Mouse (Mus musculus): ENCODE results near the gene Gm1123.

Gene Gm1123

DNA sequence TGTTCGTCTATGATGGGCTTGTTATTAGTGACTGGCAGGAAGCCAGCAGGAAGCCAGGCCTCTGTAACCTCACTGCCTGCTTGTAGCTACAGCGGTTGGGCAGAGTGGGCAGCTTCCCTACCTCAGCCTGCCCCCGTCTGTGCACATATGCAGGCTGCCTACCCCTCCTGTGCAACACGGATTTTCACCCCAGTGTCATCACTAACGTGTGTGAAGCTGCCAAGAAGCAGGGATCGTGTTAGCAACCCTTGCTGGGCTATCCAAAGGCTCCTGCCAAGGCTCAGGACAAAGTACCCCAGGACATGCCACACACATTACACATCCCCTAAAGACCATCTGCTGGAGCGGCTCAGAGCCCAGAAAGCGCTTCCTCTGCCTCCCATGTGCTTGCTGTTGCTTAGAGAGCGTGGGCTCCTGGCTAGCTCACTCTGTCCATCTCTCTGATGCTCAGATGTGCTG is 35.6 kb downstream of the Gm1123 start:
- DNase-seq, result no peak

DNA sequence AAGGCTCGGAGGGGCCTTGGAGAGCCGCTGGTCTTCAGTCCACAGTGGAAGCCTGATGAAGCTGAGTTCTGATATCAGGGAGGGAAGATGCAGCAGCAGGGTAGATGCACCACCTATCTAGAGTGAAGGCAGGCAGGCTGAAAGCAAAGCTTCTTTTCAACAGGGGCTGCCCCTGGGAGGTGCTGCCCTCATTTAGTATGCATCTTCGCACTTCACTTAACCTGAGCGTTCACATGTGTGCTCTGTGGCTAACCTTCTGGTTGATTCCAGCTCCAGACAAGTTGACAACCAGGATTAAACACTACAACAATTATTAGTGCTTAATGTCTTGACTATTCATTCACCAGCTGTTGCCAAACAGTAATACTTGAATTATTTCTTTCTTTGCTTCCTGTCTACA is 41.4 kb downstream of the Gm1123 start:
- no peak for DNase-seq

- no peak for DNase-seq
These were observed 48.4 kb downstream of the Gm1123 start for GRCm38 (mm10) chr9:98987131-98987530.

GRCm38 (mm10) chr9:98986476-98987096 is 48.9 kb downstream of the Gm1123 start:
- no peak for DNase-seq

DNA sequence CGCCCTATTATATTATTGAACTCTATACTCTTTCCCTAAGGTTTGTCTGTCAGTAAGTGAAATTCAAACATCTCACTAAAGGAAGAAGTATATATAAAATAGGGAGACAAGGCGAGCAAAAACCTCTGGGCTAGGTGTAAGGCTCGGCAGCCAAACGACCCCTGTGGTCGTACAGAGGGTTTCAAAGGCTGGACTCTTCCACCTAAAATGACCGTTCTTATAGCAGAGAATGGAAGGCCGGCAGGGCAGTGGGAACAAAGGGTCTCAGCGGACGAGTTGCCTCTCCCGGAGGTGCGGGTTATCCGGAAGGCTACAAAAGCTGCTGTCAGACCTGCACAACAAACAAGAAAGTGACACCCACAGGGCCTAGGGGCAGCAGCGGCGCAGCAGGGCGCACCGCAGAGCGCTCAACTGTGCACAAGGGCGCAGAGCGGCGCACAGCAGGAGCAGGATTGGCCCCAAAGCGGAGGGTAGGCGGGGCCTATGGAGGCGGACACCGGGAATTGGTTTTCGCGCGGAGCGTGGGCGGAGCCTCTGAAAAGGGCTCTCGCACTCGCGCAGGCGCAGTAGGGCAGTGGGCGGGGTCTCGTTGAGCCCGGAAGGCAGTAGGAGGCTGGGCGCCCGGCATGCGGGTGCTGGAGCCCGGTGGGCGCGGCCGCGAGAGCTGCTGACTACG is 49.6 kb downstream of the Gm1123 start, which contains the start of gene Faim:
Gene Faim, plus strand, starts transcription at position 574 of the 676 bp plus-strand sequence.
- peak; percentile 100 for DNase-seq

DNA sequence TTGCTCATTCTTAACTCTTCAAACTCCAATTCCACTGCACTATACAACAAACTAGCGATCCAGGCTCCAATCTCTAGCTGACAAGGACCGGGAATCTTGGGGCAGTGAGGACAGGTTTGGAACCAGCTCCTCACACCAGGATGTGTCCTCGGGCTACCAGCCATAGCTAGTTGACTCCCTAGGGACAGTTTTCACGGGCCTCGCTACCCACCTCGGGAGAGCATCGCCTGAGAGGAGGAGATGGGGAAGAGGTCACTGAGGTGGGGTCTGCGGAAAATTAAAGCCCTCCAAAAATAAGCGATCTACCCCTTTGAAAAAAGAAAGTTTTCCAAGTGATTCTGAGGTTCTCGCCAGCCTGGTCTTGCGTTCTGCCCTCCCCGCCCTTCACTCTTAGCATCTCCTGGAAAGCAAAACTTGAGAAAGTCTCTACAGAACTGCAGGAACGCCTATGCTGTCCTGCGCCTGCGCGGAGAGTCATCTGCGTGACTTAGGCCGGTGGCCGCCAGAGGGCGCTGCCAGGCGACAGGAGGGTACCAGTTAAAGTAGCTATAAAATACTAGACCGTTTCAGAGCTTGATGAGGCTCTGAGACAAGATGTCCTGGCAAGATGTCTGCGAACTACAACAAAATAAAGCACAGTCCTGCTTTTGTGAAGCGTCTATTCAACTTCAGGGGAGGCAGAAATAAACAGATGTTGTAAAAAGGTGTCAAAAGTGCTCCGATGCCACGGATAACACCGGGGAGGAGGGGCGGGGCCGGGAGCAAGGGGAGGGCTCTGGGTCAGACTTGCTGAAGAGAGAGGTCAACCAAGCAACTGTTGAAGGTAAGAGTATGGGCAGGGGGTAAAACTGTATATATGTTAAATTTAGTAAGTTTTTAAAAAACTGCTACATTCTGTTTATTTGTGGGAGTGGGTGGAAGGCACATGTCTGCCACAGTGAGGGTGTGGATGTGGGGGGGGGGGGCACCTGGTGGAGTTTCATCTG is 55.8 kb downstream of the Gm1123 start:
- DNase-seq, result peak; percentile 92

DNA sequence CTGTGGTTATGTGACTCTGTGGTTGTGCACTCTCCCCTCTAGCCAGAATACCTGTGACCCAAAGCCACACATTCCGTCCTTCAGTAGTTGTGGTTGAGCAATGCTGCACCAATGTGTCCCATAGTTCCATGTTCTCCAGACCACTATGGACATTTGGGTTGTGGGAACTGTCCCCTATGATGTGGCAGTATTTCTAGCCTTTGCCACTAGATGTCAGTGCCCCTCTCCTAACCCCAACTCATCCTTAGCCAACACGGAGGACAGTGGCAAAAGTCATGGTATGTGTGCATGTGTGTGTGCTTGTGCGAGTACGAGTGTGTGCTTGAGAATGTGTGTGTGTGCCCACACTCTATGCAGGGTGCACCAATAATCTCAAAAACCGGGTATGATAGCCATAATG is 59.0 kb downstream of the Gm1123 start:
- DNase-seq, result no peak

DNA sequence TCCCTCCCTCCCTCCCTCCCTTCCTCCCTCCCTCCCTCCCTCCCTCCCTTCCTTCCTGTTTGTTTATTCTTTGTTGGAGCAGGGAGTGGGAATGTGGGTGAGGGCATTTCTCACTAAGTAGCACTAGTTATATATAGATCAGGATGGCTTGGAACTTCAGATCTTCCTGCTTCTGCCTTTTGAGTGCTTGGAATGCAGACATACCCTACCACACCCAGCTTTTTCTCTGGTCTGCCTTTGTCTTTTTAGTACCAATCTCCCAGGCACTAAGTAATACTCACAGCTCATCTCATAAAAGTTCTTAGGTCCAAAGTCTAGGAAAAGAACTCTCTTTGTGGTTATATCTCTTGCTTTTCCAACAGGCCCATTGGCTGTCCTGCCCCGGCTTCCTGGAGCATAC is 59.4 kb downstream of the Gm1123 start:
- no peak for DNase-seq

DNA sequence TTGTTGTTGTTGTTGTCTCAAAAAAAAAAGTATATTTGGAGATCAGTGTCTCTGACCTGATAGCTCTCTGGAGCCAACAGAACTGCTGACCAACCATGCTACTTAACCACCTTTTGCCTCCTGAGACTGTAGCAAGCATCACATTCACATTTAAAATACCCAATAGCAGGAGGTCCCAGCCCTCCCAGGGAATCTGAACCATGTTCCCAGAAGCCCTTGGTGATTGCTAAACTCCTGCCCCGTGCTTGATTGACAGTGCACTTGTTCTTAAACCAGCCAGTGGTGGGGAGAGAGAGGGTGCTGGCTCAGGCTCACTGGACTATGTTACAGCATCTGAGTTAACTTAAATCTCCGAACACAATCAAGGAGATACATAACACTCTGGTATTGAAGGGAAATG is 60.6 kb downstream of the Gm1123 start:
- DNase-seq, result no peak

GRCm38 (mm10) chr9:98973561-98973960 is 62.0 kb downstream of the Gm1123 start:
- DNase-seq, result no peak

- DNase-seq, result no peak
These were observed 62.4 kb downstream of the Gm1123 start for GRCm38 (mm10) chr9:98973101-98973521.

GRCm38 (mm10) chr9:98965084-98965483 is 70.4 kb downstream of the Gm1123 start:
- peak; percentile 37 for DNase-seq

DNA sequence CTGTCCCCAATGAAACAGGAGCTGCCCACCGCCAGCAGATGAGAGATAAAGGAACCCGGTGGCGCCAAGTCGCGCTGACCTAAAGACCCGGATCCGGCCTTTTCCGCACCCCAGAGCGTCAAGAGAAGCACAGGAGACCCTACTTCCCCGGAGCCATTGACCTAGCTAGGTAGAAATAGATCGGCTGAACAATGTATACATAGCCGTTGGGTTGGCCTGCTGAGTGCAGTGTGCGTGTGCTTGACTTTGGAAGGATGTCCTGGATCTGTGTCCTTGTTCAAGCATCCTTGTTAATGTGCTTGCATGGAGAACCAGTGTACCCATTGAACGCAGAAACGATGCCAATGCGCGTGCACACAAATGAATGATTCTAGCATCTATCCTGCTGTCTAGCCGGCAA is 71.9 kb downstream of the Gm1123 start:
- no peak for DNase-seq

DNA sequence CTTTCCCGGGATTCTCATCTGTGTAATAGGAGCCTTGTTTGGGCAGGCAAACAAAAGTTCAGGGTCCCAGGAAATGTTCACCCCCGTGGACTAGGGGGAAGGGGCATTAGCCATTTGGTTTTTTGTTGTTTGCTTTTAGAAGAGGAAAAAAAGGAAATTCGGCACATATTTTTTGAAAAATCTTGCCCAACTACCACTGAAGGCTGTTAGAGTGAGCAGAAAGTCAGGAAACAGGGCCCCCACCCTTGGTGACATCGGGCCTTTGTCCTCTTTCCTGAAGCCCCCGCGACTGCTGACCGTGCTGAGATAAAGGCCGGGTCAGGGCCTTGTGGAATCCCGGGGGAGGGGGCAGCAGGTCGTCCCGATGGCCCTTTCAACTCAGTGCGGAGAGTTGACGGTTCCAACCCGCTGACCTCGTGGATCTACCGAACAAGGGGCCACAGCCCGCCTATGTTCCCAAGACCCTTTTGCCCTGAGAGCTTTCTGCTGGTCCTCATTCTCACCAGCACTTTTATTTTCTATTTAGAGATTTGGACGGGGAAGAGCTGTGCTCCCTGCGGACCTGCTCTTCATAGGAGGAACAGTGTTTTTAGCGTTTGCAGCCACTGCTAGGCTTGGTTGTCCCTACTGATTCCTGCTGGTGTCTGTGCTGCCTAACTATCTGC is 72.9 kb downstream of the Gm1123 start:
- no peak for DNase-seq

DNA sequence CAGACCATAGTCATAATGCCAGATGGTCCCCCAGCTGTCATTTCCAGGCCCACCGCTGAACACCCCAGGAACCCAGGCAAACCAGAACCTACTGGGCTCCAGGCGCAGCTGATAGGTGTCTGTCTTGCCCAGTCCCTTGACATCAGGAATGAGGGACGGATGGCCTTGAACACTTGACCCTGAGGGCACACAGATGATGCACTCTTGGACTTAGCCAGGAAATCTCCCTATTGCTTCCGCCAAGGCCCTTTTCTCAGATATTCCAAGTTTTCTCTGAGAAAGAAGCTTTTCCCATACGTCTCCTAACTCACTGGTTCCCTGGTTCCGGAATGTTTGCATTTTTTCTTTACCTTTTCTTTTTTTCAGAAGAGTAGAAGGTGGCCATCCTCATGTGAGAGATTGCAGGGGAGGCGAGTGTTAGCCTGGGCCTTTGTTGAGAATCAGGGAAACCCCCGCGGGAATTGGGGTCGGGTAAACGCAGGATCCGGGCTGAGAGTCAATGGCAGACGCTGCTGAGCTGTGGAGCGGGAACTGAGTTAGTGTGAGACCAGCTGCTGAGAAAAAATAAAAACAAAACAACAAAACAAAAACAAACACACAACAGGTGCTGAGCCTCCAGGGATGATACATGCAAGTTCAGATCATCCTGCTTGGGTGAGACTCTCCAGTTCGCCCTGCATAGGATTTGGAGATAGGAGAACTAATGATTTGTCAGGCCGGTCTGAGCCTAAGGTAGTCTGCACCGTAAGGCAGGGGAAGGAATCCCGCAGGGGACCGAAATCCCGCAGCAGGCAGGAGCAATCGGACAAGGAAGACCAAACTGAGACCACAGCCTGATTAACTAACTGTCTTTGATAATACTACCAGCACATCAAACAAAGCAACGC is 73.7 kb downstream of the Gm1123 start:
- no peak for DNase-seq

- no peak for DNase-seq
These were observed 75.2 kb downstream of the Gm1123 start for GRCm38 (mm10) chr9:98960348-98960747.

DNA sequence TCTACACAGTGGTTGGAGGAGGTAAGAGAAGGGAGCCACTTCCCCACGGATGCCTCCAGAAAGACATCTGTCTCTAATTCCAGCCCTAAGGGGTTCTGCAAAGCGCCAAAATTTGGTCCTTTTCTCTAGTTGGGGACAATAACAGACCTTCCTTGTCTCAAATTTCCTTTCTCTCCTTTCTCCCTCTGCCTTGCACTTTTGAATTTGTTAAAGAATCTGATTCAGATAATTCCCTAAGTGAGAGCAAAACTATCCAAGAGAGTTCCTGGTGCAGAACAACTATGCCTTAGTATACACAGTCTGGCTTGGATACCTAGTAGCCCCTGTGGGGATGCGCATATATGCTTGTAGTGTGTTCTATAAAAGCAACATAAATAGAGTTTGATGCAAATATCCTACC is 75.7 kb downstream of the Gm1123 start:
- no peak for DNase-seq

DNA sequence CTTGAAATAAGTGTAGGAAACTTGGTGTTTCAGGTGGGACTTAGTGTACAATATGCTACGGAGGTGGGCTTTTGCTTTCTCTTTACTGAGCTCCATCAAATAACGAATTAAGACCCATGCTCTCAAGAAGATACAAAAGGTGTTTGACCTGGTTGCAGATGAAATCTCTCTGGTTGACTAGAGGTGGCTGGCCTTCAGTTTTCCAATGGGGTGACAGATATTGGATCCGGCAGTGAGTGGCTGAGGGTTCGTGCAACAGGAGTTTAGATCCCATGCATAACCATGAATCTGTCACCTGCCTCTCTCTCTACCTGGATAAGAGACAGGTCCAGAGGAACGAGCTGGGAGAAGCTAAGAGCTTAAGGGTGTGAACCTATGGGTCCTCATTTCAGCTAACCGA is 76.9 kb downstream of the Gm1123 start:
- DNase-seq, result no peak

DNA sequence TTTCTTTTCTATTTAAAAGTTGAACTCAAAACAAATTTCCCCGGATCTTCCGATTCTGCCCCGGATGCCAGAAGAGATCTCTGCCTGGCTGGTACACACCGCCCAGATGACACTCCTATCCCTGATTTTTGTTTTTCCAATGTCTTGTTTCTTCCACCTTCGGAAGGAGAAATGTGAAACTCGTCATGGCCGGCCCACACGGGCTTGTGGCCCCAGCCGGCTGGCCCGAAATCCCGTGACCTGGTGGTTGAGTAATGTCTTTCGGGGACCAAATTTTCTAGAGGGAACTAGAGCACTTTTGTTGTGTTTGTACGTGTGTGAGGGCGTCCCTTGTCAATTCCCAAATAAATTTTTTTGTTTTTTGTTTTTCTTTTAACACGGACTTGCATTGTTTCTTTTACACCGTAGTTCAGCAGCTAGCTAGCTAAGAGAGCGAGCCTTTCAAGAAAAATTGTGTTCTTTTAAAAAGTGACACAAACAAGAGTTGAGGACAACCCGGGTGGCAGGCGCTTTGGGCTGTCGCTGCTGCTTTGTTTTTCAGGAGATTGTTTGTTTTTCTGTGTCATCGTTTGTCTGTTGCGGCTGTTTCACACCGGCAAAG is 77.7 kb downstream of the Gm1123 start:
- no peak for DNase-seq

All from thymus, postnatal 14 days (tissue).